ENCODE assay signal across 23 mouse cellular contexts in the genomic region with DNA sequence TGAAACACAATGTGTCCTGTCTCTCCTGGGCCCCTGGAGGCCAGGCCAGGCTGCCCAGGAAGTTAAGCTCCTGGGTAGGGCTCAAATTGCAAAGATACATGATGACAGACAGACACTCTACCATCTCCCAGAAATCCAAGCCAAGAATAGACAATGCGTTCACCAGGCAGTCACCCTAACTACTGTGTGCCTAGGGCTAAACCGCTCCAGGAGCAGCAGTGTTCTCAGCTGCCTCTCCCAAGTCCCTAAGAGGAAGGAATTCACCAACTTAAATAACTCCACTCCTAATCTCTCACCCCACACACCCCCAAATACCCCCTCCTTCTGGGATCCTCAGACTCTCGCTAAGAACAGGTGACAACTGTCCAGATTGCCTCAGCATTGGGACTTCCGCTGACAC. TPM values are rescaled to one million over a fixed set of nuclear protein-coding genes. Genes with fewer than 3 reads are reported as not detected.
"Had no signal": no experiment of that assay in that cellular context is flagged by ENCODE, and none has a peak within 500 bp of the region (broad histone marks: within the 10 kb centered on the region; RNA-seq: fewer than 3 reads in every experiment).

No protein-coding gene starts in this region.

- H3K9ac ChIP-seq: kidney, embryonic 15.5 days; liver, embryonic 13.5 days; midbrain, embryonic 12.5 days; midbrain, embryonic 15.5 days; neural tube, embryonic 13.5 days; stomach, embryonic 15.5 days had no signal

- DNase-seq: kidney, adult 8-10 months; kidney, postnatal 10 days; kidney, postnatal 36 days; layer of hippocampus, postnatal 36 days; left cerebral cortex, postnatal 4 days; liver; liver, embryonic 13.5 days; lung, adult 2 months; lung, postnatal 14 days; lung, postnatal 4 days; retina, postnatal 1 day; right cerebral cortex, postnatal 25 days; spleen, adult 18-20 months; thymus, postnatal 36 days had no signal

- H3K27ac ChIP-seq: kidney, embryonic 15.5 days; left cerebral cortex, adult 2 months; liver, embryonic 13.5 days; midbrain, embryonic 12.5 days; midbrain, embryonic 15.5 days; neural tube, embryonic 13.5 days; stomach, embryonic 15.5 days had no signal

- H3K4me3 ChIP-seq: kidney, embryonic 15.5 days; left cerebral cortex, adult 2 months; liver, embryonic 13.5 days; midbrain, embryonic 12.5 days; midbrain, embryonic 15.5 days; myocyte; neural tube, embryonic 13.5 days; stomach, embryonic 15.5 days had no signal

- H3K27me3 ChIP-seq: liver, embryonic 13.5 days; midbrain, embryonic 15.5 days; neural tube, embryonic 13.5 days had no signal

- H3K4me1 ChIP-seq: kidney, embryonic 15.5 days; liver, embryonic 13.5 days; midbrain, embryonic 12.5 days; midbrain, embryonic 15.5 days; neural tube, embryonic 13.5 days; stomach, embryonic 15.5 days had no signal

- H3K36me3 ChIP-seq: kidney, embryonic 15.5 days; liver, embryonic 13.5 days; midbrain, embryonic 12.5 days; midbrain, embryonic 15.5 days; neural tube, embryonic 13.5 days; stomach, embryonic 15.5 days had no signal

- H3K9me3 ChIP-seq: kidney, embryonic 15.5 days; liver, embryonic 13.5 days; midbrain, embryonic 12.5 days; midbrain, embryonic 15.5 days; stomach, embryonic 15.5 days had no signal

- ATAC-seq: midbrain, embryonic 15.5 days had no signal

- H3K4me2 ChIP-seq: kidney, embryonic 15.5 days; liver, embryonic 13.5 days; midbrain, embryonic 12.5 days; midbrain, embryonic 15.5 days; neural tube, embryonic 13.5 days; stomach, embryonic 15.5 days had no signal

RNA-seq across cellular contexts. Expression of gene Vash1, which starts 6.4 kb away (rescaled TPM):
- total RNA-seq: monocyte, adult 5-6 weeks; neutrophil, adult 5-6 weeks had no signal
